33 mouse cellular contexts compared by ENCODE assay signal in genomic region chr6:85459621-85460020, GRCm38 (mm10). TPM values are rescaled to one million over a fixed set of nuclear protein-coding genes. Genes with fewer than 3 reads are reported as not detected.
"Had no signal": no experiment of that assay in that cellular context is flagged by ENCODE, and none has a peak within 500 bp of the region (broad histone marks: within the 10 kb centered on the region; RNA-seq: fewer than 3 reads in every experiment).

No protein-coding gene starts in this region.

- H3K4me2 ChIP-seq: intestine, embryonic 15.5 days; kidney, embryonic 15.5 days; limb, embryonic 12.5 days; limb, embryonic 15.5 days; liver, embryonic 12.5 days; liver, embryonic 15.5 days; midbrain, embryonic 12.5 days; midbrain, embryonic 15.5 days; neural tube, embryonic 13.5 days had no signal

- H3K9ac ChIP-seq: intestine, embryonic 15.5 days; kidney, embryonic 15.5 days; limb, embryonic 12.5 days; limb, embryonic 15.5 days; liver, embryonic 12.5 days; liver, embryonic 15.5 days; midbrain, embryonic 12.5 days; midbrain, embryonic 15.5 days; neural tube, embryonic 13.5 days had no signal

- ATAC-seq: intestine, embryonic 15.5 days; liver, embryonic 12.5 days; midbrain, embryonic 15.5 days had no signal

- H3K9me3 ChIP-seq: intestine, embryonic 15.5 days; kidney, embryonic 15.5 days; limb, embryonic 12.5 days; limb, embryonic 15.5 days; liver, embryonic 12.5 days; liver, embryonic 15.5 days; midbrain, embryonic 12.5 days; midbrain, embryonic 15.5 days; neural tube, embryonic 13.5 days had no signal

- H3K27ac ChIP-seq: intestine, embryonic 15.5 days; kidney, embryonic 15.5 days; limb, embryonic 12.5 days; limb, embryonic 15.5 days; liver, embryonic 12.5 days; liver, embryonic 15.5 days; midbrain, embryonic 12.5 days; midbrain, embryonic 15.5 days; neural tube, embryonic 13.5 days had no signal

- H3K4me3 ChIP-seq: intestine, embryonic 15.5 days; kidney, embryonic 15.5 days; limb, embryonic 12.5 days; limb, embryonic 15.5 days; liver, embryonic 12.5 days; liver, embryonic 15.5 days; midbrain, embryonic 12.5 days; midbrain, embryonic 15.5 days; myocyte; neural tube, embryonic 13.5 days had no signal

- H3K27me3 ChIP-seq: intestine, embryonic 15.5 days; kidney, embryonic 15.5 days; limb, embryonic 12.5 days; limb, embryonic 15.5 days; liver, embryonic 12.5 days; liver, embryonic 15.5 days; midbrain, embryonic 12.5 days; midbrain, embryonic 15.5 days; neural tube, embryonic 13.5 days had no signal

- DNase-seq: kidney, adult 11 months; kidney, adult 8-10 months; kidney, postnatal 10 days; kidney, postnatal 36 days; left cerebral cortex, postnatal 4 days; lung, adult 2 months; lung, postnatal 14 days; lung, postnatal 4 days; retina, postnatal 1 day; right cerebral cortex, postnatal 25 days; thymus, adult 2 months; thymus, postnatal 14 days; thymus, postnatal 4 days had no signal

RNA-seq across cellular contexts. Expression of gene Noto, which starts 35.9 kb away (rescaled TPM):
- total RNA-seq: layer of hippocampus, postnatal 14 days; left cerebral cortex, adult 18-20 months; left cerebral cortex, postnatal 10 days; left cerebral cortex, postnatal 4 days; megakaryocyte progenitor cell, adult 5-6 weeks; megakaryocyte-erythroid progenitor cell, adult 5-6 weeks; monocyte, adult 5-6 weeks; neutrophil, adult 5-6 weeks had no signal
- polyA plus RNA-seq: intestine, embryonic 15.5 days; kidney, embryonic 15.5 days; limb, embryonic 12.5 days; limb, embryonic 15.5 days; liver, embryonic 12.5 days; liver, embryonic 15.5 days; lung, adult 2 months; midbrain, embryonic 12.5 days; midbrain, embryonic 15.5 days; myocyte; neural tube, embryonic 13.5 days; small intestine, adult 2 months; spleen, adult 2 months; stomach, embryonic 16.5 days had no signal

RNA-seq across cellular contexts. Expression of gene Fbxo41, which starts 43.2 kb away (rescaled TPM):
- total RNA-seq: megakaryocyte progenitor cell, adult 5-6 weeks; megakaryocyte-erythroid progenitor cell, adult 5-6 weeks; monocyte, adult 5-6 weeks; neutrophil, adult 5-6 weeks had no signal
- polyA plus RNA-seq: liver, embryonic 15.5 days; myocyte had no signal
